Mouse (Mus musculus) adrenal gland (tissue): ENCODE data around the gene Clpsl2.

Source experiments
- intact Hi-C: fragments of 180-260 bp; cut with DNase I; formaldehyde crosslinking; loops from one replicate; pipeline ENCODE4 v1.15.1; 2025
- long read RNA-seq, 2 experiments: library from polyadenylated mRNA; unstranded; transcript quantifications; one replicate each; pipeline ENCODE4 v2.0.0; 2020; ENCODE audit warnings: borderline replicate concordance in 1 of 2; ENCODE audit not compliant: insufficient replicate concordance in 1 of 2

Gene Clpsl2
- long read RNA-seq, experiment 1 = 0 reads
- long read RNA-seq, experiment 2 = 0 reads

DNA sequence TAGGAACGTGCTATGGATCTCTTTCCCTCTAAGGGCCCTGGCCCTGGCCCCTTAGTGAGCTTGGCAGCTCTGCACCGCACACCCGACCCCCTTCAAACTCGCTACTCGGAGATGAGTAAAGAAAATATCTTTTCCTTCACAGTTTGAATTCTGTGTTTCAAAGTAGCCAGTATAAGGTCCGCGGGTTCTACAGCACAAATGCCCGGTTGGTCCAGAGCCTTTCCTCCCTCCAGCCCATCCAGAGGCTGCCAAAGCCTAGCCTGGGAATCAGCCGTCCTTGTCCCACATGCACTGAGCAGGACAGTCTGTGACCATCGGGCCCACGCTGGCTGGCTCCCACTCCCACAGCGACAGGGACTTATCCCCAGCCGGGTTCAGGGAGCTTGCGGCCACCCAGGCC lies at the start of gene Clpsl2:
Gene Clpsl2 (plus strand): TSS at position 301 of the 400 bp plus-strand sequence.
- intact Hi-C loops = loop anchor here (5.0 kb wide), 1 partner anchor 93 kb away; no protein-coding TSS in a partner anchor

- intact Hi-C loops = no loop called here
These were observed 48.7 kb upstream of the Clpsl2 start for GRCm38 (mm10) chr17:28500465-28500864.

DNA sequence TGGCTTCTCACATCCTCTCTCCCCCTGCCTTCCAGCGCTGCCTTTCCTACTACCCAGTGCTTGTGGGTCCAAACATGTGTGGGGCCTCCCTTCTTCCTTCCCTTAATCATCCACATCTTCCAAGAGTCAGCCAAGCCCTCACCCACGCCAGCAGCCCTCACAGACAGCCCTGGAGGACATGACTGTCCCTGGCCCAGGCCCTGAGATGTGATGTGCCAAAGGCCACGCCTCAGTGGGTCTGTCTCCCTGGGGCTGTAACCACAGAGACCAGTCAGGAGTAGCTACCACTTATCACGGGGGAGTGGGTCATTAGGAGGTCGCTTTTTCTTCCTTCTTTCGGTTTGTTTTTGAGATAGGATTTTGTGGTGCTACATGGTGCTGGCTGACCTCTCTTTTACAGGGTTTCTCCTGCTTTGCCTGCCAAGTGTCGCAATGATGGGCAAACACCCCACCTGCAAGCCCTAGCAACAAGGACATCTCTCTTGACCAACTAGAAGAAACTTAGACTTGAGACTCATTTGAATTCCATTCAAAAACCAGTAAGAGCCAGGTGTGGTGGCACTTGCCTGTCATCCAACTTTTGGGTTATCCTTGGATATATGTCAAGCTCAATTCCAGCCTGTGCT lies 46.9 kb upstream of the Clpsl2 start:
- intact Hi-C loops = no loop called here

GRCm38 (mm10) chr17:28504182-28504581 lies 45.0 kb upstream of the Clpsl2 start:
- intact Hi-C loops = no loop called here

DNA sequence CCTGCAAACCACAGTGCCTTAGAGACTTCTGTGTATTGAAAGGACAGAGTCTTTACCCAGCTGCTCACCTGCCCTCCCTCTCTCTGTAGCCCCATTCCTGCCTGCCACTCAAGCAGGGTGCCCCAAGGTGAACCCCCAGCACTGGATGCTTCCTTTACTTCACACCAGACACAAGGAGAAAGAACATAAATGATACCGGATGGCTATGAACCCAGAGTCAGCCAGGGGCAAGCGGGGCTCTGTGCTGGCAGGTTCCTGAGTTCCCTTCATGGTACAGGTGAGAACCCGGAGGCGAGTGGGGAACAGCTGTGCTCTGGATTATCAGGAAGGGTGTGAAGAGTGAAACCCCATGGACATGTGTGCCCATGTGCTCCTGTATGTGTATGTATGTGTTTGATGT lies 43.6 kb upstream of the Clpsl2 start:
- intact Hi-C loops = no loop called here

DNA sequence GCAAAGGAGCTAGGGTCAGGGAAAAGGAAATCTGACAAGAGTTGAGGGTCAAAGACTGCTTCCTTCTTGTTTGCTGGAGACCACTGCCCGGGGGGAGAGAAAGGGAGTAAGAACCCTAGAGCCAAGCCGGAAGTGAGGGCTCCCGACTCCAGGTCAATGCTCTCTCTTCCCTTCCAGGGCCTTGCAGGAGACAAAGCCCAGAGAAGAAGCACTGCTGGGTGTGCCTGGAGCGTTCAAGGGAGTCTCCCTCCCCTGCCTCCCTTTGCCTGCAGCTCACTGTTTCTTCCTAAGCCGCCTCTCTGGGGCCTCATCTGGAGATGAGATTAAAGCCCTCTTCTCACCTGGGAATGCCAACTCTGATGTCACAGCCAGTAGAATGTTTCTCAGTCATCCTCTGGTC lies 42.3 kb upstream of the Clpsl2 start:
- intact Hi-C loops = no loop called here

- intact Hi-C loops = no loop called here
These were observed 41.7 kb upstream of the Clpsl2 start for GRCm38 (mm10) chr17:28507496-28507895.

- intact Hi-C loops = no loop called here
These were observed 38.5 kb upstream of the Clpsl2 start for GRCm38 (mm10) chr17:28510445-28511342.

DNA sequence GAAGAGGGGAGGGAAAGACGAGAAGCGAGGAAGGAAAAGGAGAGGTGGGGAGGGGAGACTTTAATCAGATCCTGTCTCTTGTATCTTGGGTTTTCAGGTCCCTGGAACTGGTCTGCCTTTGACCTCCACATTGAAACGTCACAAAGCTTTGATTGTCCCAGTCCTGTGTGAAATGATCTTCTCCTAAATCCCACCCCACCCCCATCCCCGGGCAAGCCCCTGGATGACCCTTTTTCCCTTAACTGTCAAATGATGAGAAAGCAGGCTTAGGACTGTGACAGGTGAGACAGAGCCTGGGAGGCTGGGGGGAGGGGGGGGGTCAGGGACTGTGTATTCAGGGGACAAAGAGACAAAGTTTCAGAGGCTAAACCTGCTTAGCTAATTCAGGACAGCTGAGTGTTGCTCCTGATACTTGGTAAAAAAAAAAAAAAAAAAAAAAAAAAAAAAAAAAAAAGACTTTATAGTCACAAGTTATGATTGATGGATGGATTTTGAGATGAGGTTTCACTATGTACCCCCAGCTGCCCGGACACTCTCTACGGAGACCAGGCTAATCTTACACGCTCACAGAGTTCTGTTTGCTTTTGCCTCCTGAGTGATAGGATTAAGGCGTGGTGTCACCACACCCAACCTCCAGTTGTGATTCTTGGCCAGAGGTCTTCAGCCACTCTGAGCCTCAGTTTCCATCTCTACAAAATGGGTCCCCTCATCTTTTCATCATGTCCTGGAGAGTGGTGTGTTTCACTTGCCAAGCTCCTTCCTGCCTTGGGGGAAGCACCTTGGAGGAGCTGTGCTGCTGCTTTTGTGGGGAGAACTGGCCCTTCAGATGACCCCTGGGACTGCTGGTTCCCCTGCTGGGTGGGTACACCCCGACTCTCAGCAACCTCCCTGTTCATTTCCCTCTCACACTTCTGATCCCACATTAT lies 37.3 kb upstream of the Clpsl2 start:
- intact Hi-C loops = no loop called here

DNA sequence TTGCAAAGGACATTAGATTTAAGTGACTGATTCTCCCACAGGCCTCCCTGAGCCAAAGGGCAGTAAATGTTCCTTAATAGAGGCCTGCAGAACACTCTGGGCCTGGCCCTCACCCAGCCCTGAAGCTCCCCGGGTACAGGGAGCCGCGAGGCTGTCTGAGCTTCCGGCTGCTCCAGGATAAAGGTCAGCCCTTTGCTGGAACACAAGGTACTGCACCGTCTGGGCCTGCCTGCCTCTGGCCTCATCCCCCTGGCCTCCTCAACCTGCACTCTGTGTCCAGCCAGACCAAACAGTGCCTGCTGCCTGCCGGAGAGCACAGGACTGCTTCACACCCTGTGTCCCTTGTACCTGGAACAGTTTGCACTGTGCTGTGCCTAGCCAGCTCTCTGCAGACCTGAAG lies 36.5 kb upstream of the Clpsl2 start:
- intact Hi-C loops = no loop called here

GRCm38 (mm10) chr17:28513337-28513736 lies 35.9 kb upstream of the Clpsl2 start:
- intact Hi-C loops = no loop called here

- intact Hi-C loops = no loop called here
These were observed 35.4 kb upstream of the Clpsl2 start for GRCm38 (mm10) chr17:28513844-28514243.

DNA sequence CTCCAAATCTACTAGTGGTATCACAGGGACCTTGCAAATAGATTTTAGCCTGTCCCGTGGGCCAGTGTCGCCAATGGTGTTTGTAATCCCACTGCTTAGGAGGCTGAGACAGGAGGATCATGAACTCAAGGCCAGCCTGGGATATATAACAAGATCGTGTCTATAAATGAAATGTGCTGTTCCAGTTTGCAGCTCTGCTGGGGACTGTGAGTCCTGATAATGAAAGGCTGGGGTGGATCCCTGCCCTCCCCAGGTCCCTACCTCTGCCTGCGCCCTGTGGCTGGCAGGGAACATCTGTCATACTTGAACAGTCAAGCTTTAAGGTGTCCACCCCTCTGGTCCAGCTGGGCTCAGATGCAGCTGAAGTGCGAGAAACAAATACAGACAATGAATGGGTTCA lies 34.7 kb upstream of the Clpsl2 start:
- intact Hi-C loops = no loop called here

DNA sequence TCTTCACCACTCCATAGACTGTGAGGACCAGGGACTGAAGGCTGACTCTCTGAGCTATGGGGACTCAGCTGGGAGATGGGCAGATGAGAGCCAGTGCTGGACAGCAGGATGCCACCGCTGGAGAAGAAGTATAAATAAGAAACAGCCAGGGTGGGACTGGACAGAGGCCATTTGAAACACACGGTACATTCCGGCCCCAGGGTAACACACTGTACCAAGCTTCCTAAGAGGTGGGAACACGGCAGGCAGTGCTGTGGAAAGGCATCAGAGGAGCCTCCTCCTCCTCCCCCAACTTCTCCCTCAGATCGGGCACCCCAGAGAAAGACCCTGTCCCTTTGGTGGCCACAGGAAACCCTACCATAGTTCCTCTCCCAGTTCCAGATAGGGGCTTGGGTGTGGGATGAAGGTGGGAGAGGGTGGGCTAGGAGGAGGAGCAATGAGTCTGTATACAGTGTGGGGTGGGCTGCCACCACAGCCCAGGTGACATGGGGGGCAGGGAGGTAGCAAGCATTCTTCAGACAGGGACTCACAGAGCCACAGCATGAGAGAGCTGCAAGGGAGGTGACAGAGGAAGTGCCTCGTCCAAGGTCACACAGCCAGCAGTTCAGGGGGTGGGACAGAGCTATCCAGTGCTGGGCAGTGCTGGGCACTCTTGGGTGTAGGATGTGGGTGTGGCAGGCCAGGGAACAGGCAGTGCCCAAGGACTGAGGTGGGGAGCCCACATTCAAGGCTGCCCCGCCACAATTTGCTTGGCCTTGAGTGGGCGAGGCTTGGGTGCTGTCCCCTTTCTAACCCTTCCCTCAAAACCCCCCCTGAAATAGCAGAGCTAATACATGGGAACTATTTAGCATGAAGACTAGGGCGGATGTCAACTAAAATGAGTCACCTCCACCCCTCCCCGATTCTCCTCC lies 33.5 kb upstream of the Clpsl2 start:
- intact Hi-C loops = no loop called here

- intact Hi-C loops = no loop called here
These were observed 32.3 kb upstream of the Clpsl2 start for GRCm38 (mm10) chr17:28516881-28517280.

- intact Hi-C loops = no loop called here
These were observed 31.7 kb upstream of the Clpsl2 start, which contains the start of gene Fkbp5 for GRCm38 (mm10) chr17:28517441-28517955. Fkbp5 (minus strand) TSS chr17:28517527.

- intact Hi-C loops = no loop called here
These were observed 31.1 kb upstream of the Clpsl2 start for GRCm38 (mm10) chr17:28517956-28518614.

DNA sequence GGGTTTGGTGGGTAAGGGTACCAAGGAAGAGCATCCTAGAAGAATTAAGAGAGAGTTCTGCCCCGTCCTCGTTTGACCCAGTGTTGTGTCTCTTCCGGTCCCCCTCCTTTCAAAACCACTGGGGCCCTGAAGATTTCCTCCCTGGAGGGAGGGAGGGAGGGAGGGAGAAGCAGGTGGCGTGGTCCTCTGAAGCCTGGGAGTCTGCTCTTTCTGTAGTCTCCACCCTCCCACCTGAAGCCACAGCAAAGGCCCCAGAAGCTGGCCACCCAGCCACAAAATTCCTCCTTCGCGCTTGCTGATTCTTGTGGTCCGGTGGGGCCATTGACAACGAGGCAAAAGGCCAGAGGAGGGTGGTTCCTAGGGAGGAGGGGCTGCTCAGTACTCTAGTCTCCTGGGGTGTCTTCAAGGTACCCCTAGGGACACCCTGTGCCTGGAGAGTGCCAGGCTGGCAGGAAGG lies 30.6 kb upstream of the Clpsl2 start:
- intact Hi-C loops = no loop called here

GRCm38 (mm10) chr17:28519827-28520226 lies 29.4 kb upstream of the Clpsl2 start:
- intact Hi-C loops = no loop called here
